Mouse (Mus musculus) gastrocnemius, adult 18-20 months (tissue): Measurements from ENCODE around the gene 0610009B22Rik. TPM values are rescaled to one million over a fixed set of nuclear protein-coding genes. Genes with fewer than 3 reads are reported as not detected.

Experiments
- DNase-seq: peaks from one replicate; pipeline ENCODE4 v3.0.0; 2021; ENCODE audit warnings: low spot score
- total RNA-seq, 2 experiments: library from RNA; stranded (reverse); gene quantifications; 2 replicates each; pipeline ENCODE4 v1.2.3; 2021

The 0610009B22Rik gene
- total RNA-seq, 2 experiments from 2014 or later, result 40.2 to 46.1 TPM

DNA sequence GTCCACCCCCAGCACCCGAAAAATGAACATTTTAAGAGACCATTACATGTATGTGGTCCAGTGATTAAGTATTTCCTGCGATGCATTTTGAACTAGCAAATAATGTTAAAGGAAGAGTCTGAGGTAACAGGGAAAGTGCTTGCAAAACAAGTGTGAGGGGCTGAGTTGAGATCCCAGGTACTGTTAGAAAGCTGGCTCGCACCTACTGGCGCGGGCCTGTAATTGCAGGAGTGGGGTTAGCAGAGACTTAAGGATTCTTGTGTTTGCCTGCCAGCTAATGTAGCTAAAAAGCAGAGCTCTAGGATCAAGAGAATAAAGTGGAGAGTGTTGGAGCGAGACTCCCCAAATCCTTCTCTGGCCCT, 52.4 kb downstream of the 0610009B22Rik start:
- peak; percentile 52 for DNase-seq

DNA sequence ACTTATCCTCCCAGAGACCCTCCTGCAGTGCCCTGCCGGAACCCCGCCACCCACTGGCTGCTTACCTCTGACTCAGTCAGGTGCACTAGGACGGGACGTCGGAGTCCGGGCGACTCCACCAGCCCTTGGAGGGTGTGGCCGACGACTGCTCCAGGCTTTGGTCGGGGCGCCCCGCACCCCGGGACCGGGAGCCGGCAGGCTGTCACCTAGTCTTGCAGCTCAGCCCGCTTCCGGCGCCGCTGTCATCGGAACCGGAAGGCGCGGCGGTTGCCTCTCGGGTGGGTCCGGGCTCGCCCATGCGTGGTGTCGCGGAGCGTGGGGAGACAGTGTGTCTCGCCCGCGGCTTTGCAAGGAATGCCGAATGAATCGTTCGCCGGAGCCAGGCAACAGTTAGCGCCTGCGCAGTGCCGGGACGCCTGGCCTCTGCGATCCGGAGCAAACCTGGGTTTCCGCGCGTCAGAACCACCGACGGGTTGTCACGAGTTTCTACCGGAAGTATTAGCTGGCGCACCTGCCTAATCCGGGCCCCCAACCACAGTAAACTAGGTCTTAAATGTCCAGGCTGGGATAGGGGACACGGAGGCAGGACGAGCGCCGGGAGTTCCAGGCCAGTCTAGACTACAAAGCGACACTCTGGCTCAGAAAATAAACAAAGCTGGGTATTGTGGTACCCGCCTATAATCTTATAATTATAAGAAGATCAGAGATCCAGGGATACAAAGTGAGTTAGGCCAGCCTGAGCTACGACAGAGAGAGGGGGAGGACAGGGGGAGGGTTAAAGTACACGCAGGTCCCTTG, 53.0 kb downstream of the 0610009B22Rik start, which contains the start of gene Rmnd5b:
Gene Rmnd5b (minus strand): TSS at position 372 of the 798 bp plus-strand sequence.
- peak; percentile 87 for DNase-seq

Other genes with a start within 250 kb of the 0610009B22Rik start
- 10 to 100 TPM; 10.9 to 11.9 TPM for gene Phykpl, start 104.1 kb downstream of the 0610009B22Rik start, total RNA-seq
- 100 to 1,000 TPM; 103 to 109 TPM for gene Hnrnpab, start 82.0 kb downstream of the 0610009B22Rik start, total RNA-seq
- 10 to 100 TPM; 24.2 to 28.1 TPM for gene Nhp2, start 69.1 kb downstream of the 0610009B22Rik start, total RNA-seq
- 10 to 100 TPM; 10.7 to 12.7 TPM for gene Rmnd5b, start 53.0 kb downstream of the 0610009B22Rik start, total RNA-seq
- 1 to 10 TPM; 2.0 to 2.6 TPM for gene N4bp3, start 38.0 kb downstream of the 0610009B22Rik start, total RNA-seq
- under 1 TPM; 0.09 to 0.14 TPM for gene D930048N14Rik, start 37.9 kb downstream of the 0610009B22Rik start, total RNA-seq
- 10 to 100 TPM; 32.4 to 42.5 TPM for gene Sec24a, start 74.8 kb upstream of the 0610009B22Rik start, total RNA-seq
- gene Sar1b, start 74.8 kb upstream of the 0610009B22Rik start, total RNA-seq, result 100 to 1,000 TPM; 433 to 496 TPM
- gene Jade2, start 168.8 kb upstream of the 0610009B22Rik start, total RNA-seq, result 1 to 10 TPM; 6.5 to 9.4 TPM